Mouse (Mus musculus) adrenal gland, adult 18-20 months (tissue): ENCODE results near the gene Zfp385a. TPM values are rescaled to one million over a fixed set of nuclear protein-coding genes. Genes with fewer than 3 reads are reported as not detected.
"Not testable (repeated sequence)": the region's sequence is repeated elsewhere in the genome, so short reads cannot be mapped to it uniquely, and the experiment has no call there.

Experiments
- DNase-seq, 2 experiments: peaks; one replicate each; pipeline ENCODE4 v3.0.0; 2021 to 2022; ENCODE audit warnings: low spot score in 2 of 2
- total RNA-seq, 2 experiments: library from RNA; stranded (reverse); gene quantifications; 1 replicate in 1 of 2; 2 replicates in 1 of 2; pipeline ENCODE4 v1.2.3; 2021

Gene Zfp385a
- total RNA-seq, 2 experiments from 2014 or later, result 12.4 to 16.9 TPM

GRCm38 (mm10) chr15:103294649-103295048 lies 45.2 kb downstream of the Zfp385a start:
- DNase-seq, result no peak

DNA sequence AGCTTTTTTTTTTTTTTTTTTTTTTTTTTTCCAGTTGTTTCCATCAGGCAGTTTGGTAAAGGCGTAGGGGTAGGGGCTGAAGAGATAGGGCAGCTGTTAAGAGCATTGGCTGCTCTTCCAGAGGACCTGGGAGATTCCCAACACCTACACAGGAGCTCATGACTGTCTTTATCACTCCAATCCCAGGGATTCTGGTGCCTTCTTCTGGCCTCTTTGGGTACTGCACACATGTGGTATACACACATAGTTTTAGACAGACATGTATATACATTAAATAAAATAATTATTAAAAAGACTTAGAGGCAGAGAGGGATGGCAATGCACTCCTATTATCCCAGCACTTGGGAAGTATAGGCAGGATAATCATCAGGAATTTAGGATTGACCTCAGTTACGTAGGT lies 46.5 kb downstream of the Zfp385a start:
- no peak for DNase-seq

GRCm38 (mm10) chr15:103292673-103293345 lies 47.1 kb downstream of the Zfp385a start:
- no peak for DNase-seq

DNA sequence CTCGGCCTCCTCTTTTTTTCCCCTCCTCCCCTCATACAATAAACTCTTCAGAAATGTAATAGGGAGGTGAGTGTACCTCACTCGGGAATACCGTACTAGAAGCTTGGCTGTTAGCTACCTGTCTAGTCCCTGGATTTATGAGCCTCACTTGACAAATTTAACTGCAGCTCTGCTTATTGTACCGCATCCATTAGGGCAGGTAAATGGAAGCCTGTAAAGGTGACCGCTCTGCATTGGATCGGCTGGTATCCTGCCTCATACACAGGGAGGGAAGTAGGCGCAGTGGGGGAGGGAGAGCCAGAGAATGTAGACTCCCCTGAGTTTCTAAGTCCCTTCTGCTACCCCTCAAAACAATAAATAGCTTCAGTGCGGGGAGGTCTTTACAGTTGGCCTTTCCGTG lies 49.0 kb downstream of the Zfp385a start:
- DNase-seq, result no peak

- no peak for DNase-seq
Measured at GRCm38 (mm10) chr15:103290417-103290816, 49.5 kb downstream of the Zfp385a start.

DNA sequence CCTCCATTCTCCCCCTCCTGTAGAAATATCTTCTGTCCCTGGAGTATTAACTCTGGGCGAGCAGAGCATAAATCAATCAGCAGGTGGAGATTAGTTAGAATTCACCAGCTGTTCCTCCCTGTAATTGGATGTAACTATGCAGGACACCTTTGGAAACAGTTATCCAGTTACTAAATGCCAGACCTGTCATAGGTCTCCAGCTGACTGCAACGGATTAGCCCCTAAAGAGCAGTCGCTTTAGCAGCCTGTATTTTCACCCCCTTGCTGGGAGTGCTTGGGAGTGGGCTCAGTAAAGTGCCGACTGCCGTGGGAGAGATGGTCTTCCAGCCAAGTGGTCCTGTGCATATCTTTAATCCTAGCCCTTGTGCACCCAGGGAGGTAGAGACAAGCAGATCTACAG lies 50.3 kb downstream of the Zfp385a start:
- DNase-seq, result no peak

DNA sequence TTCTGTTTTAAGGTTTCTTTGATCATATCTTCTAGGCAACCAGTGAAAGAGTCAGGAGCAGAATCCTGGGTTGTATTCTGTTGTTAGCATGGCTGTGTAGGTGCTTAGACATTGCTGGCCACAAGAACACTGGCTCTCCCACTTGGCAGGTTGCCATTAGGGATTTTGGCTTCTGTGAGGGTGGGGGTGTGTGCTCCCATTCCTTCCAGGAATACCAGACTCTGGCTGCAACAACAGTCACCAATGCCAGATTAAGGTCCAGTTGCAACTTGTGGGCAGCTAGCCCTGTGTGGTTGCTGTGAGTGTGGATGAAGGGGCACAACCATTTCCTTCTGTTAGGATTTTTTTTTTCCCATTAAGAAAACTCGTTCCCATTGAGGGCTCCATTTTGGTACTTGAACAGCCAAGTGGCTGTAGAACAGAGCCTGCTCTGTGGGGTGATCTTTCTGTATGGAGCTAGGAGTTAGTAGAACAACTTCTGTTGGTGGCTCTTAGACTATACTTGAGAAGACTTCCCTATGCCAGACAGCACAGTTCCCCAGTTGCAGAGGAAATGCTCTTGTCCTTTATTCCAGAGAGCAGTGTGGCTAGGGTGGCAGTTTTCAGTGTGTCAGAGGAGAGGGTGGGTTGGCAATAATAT lies 54.0 kb downstream of the Zfp385a start:
- DNase-seq, result peak in 1 of 2 experiments; percentile 32

GRCm38 (mm10) chr15:103284647-103285046 lies 55.2 kb downstream of the Zfp385a start:
- no peak for DNase-seq

DNA sequence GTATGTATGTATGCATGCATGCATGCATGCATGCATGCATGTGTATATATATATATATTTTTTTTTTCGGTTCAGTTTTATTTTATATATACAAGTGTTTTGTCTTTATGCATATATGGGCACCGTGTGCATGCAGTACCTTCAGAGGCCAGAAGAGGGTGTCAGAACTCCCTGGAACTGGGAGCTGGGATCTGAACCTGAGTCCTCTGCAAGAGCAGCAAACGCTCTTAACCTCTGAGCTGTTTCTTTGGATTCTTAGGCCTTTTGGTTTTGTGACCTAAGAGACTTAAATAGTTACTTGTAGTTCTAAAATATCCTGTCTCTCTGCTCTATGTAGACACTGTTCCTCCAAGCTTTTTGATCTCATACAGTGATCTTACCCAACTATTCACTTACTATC lies 55.8 kb downstream of the Zfp385a start:
- DNase-seq, result peak; percentile 52 to 63

DNA sequence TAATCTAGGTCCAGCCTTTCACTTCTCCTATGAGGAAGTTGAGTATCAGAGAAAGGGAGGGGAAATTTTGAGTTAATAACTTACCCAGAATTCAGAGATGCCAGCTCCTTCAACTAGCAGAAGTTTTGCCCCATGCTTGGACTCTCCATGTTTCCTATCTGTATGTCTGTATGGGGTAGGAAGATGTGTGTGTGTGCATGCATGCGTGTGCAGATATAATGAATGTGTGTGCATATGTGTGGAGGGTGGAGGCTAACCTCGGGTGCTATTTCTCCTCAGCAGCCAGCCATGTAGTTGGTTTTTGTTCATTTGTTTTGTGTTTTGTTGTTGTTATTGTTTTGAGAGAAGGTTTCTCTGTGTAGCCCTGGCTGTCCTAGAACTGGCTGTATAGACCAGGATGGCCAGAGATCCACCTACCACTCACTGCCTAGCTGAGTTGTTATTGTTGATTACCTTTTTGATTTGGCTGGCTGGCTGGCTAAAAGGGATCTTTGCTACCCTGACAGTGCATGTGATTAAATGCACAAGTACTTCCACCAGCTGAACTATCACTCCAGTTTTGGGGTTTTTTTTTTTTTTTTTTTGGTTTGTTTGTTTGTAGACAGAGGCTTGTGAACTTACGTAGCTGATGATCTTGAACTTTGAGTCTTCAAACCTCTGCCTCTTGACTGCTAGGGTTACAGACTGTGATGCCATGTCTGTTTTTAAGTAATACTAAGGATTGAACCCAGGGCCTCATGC lies 58.3 kb downstream of the Zfp385a start:
- no peak for DNase-seq

DNA sequence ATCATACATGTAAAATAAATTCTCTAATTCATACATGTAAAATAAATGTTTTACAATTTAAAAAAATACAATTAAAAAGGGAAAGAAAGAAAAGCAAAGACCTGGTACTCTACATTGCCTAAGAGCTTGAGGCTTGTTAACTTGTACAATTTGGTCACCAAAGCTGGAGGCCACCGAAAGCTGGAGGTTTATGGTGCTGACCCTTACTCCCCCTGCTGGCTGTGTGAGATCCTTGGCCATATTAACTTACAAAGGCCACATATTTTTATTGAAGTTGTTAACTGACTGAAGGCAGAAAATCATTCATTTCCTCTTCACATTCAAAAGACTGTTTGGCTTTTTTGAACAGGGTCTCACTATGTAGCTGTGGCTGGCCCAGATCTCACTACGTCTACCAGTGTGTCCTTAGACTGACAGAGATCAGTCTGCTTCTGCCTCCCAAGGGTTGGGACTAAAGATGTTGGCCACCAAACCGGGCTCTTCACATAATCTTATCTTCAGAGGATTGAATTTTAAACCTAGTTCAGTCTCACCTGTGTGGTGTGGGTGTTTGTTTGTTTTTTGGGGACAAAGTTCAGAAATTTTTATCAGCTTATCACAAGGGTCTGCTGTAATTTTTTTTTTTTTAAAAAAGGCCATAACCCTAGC lies 59.0 kb downstream of the Zfp385a start:
- no peak for DNase-seq

GRCm38 (mm10) chr15:103279750-103280149 lies 60.1 kb downstream of the Zfp385a start:
- no peak for DNase-seq

- no peak for DNase-seq
Measured at GRCm38 (mm10) chr15:103277949-103278348, 61.9 kb downstream of the Zfp385a start.

GRCm38 (mm10) chr15:103275943-103276342 lies 64.0 kb downstream of the Zfp385a start:
- not testable (repeated sequence) for DNase-seq

DNA sequence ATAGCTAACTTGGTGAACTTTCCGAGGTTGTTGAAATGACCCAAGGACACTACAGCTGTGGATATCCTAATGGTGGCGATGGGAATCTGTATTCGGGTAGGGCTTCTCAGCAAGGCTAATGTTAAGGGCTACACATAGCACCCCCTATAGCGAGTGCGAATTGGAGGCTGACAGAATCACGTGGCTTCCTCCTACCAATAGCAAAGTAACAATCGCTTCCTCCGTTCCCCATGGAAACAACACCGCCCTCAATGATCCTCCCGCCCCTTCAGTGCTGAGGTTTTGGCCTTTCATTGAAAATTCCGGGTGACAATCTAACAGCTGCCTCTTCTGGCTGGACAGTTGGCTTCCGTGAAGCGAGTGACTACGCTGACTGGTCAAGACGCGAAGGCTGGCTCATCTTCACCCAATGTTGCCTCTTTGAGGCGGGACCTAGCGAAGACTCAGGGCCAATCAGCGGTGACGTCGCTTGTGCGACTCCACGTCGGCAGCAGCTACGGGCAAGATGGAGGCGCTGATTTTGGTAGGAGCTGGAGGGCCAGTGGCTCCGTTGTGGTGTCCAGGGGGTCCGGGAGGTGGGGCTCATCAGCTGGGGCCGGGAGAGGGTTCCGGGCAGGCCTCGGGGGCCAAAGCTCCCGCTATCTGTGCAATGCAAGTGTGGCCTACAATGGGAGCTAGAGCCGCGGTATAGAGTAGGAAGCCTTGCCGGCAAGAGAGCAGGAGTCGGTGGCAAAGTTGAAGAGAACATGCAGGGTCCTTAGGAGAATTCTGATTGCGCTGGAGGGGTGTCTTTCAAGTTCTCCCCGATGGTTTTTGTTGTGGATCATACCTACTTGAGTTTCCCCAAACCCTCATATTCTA lies 67.2 kb downstream of the Zfp385a start, which contains the start of gene Copz1:
Gene Copz1, plus strand, starts transcription at position 296 of the 861 bp plus-strand sequence.
- peak; percentile 81 for DNase-seq

DNA sequence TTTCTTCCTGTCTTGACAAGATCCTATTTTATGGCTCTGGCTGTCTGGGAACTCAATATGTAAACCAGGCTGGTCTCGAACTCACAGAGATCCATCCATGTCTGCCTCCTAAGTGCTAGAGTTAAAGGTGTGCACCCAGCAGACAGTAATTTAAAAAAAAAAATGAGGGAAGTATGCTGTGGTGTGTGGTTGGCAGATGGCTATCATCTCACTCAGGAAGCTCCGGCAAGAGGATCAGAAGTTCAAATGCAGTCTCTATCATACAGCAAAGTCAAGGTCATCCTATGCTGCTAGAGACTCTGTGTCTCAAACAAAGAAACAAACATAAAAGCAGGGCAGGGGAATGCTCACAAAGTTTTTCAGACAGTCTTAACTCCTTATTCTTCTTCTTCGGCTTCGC lies 71.0 kb downstream of the Zfp385a start:
- no peak for DNase-seq

DNA sequence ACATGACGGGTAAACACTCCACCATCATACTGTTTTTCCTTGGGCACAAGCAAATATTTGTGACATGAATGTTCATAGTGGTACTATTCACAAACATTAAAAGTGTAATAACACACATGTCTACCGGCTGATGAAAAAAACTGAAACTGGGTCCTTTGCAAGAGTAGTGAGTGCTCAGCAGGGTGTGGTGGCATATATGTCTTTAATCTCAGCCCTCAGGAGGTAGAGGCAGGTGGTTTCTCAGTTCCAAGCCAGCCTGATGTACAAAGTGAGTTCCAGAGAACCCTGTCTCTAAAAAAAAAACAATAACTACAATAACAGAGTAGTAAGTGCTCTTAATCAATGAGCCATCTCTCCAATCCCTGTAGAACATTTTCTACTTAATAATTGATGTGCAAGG lies 75.1 kb downstream of the Zfp385a start:
- DNase-seq, result no peak
